Mouse (Mus musculus) CD4-positive, CD25-positive, alpha-beta regulatory T cell, adult 4 months (primary cell): ENCODE results near the gene 9530003J23Rik. TPM values are rescaled to one million over a fixed set of nuclear protein-coding genes. Genes with fewer than 3 reads are reported as not detected.
"Not testable (repeated sequence)": the region's sequence is repeated elsewhere in the genome, so short reads cannot be mapped to it uniquely, and the experiment has no call there.

Experiments
- ATAC-seq: one replicate; pipeline ENCODE4 v1.8.0; 2017
- polyA plus RNA-seq, 2 experiments: library from polyadenylated mRNA; unstranded; fragments of 100-300 nt; shearing (Covaris generic); gene quantifications; one replicate each; pipeline ENCODE4 v1.2.1; 2017

9530003J23Rik gene
- polyA plus RNA-seq, 2 experiments from 2014 or later: not detected

GRCm38 (mm10) chr10:117224102-117224990, 14.2 kb downstream of the 9530003J23Rik start, which contains the start of gene Yeats4:
TSS of gene Yeats4 (minus strand) at chr10:117224507.
- ATAC-seq: peak; percentile 95

DNA sequence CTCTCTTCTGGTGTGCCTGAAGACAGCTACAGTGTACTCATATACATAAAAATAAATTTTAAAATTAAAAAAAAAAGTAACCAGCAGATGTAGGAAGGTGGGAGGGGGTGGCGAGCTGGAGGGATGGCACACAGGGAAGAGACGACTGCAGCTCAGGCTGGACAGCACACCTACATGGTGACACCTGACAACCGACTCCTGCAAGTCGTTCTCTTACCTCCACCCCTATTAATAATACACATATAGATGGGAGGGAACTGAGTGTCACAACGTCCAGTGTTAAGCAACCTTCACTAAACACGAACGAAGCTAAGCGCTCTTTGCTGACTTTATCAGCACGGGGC, 14.8 kb downstream of the 9530003J23Rik start:
- ATAC-seq: no peak

- no peak for ATAC-seq
Observed at GRCm38 (mm10) chr10:117222821-117223220, 15.7 kb downstream of the 9530003J23Rik start.

- ATAC-seq: no peak
Observed at GRCm38 (mm10) chr10:117218351-117218750, 20.2 kb downstream of the 9530003J23Rik start.

- ATAC-seq: no peak
Observed at GRCm38 (mm10) chr10:117217246-117217840, 21.2 kb downstream of the 9530003J23Rik start.

- peak; percentile 71 for ATAC-seq
Observed at GRCm38 (mm10) chr10:117216793-117217192, 21.7 kb downstream of the 9530003J23Rik start.

- ATAC-seq: peak; percentile 33
Observed at GRCm38 (mm10) chr10:117216132-117216495, 22.4 kb downstream of the 9530003J23Rik start.

GRCm38 (mm10) chr10:117215409-117216131, 22.9 kb downstream of the 9530003J23Rik start:
- ATAC-seq: peak; percentile 72

- no peak for ATAC-seq
Observed at GRCm38 (mm10) chr10:117211023-117211422, 27.5 kb downstream of the 9530003J23Rik start.

DNA sequence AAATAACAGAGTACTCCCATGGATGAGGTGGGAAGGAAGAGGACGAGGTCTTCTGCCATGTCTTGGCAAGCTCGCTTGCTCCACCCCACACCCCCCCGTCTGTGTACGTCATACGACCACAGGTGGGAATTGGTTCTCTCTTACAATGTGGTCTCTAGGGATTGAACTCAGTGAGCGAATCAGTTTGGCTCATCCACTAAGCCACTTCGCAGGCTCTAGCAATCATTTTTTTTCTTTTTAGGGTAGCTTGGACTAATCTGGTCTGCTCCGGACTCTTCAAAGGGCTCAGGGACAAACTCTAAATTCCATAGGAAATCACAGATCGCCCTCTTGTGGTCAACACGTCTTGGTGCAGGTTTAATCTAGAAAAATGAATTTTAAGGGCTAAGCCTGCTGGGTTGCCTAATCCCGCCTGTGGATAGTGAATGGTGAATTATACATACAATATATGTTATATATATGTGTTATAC, 29.0 kb downstream of the 9530003J23Rik start:
- ATAC-seq: peak; percentile 84

- not testable (repeated sequence) for ATAC-seq
Observed at GRCm38 (mm10) chr10:117208787-117209186, 29.7 kb downstream of the 9530003J23Rik start.

- ATAC-seq: no peak
Observed at GRCm38 (mm10) chr10:117208221-117208620, 30.3 kb downstream of the 9530003J23Rik start.

DNA sequence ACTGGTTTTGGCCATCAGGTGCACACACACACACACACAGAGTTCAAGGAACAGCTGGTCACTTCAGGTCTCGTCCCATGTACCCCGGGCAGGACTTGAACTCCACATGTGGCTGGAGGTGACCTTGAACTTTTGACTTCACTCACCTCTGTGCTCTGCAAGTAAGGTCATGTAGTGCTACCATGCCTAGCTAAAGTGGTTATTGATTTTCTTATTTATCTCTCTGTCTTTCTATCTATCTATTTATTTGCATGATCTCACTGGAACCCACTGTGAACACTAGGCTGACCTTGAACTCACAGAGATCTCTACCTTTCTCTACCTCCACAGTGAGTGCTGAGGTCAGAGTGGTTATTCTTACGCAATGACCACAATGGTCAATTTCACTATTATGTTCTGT, 32.4 kb downstream of the 9530003J23Rik start:
- ATAC-seq: no peak

DNA sequence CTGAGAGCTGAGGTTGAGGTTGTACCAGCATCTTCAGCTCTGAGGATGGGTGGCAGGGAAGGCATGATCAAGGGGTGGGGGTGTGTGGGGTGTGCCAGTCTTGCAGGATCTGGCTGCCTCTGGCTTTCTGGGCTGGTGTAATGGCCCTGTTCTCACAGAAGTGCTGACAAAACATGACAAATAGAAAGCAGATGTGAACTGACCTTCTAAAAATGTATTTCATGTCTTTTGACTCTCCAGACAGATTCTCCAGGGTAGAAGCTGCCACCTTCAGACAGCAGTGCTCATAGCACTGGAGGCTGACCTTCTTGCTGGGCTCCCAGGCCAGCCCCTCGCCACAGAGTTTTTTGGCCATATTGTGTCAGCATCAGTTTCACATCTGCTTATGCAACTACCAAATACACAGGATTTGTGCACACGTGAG, 34.9 kb downstream of the 9530003J23Rik start:
- ATAC-seq: no peak

DNA sequence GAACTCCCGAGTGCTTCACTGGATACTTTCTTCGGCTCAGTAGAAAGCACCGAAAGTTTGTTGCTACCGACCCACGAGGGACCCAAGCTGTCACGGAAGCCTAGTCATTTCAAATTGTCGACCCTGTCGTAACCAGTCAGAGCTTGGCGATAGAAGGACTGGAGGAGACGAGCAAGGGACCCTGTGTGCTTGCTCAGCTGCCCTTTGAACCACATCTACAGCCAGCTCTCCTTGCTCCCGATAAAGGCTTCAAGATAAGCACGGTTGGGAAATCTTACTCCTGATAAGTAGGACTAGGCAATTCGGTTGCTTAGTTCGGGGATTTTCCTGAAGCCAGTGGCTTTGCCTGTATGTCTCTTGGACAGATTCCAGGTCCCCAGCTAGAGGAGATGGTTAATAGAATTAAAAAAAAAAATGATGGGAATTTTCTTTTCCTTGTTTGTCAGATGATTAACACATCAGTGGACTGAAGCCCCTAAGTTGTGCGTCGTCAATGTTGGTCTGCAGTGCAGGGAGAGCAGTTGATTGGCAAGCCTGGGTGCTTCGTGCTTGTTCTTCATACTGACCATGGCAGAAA, 35.4 kb downstream of the 9530003J23Rik start:
- ATAC-seq: no peak

DNA sequence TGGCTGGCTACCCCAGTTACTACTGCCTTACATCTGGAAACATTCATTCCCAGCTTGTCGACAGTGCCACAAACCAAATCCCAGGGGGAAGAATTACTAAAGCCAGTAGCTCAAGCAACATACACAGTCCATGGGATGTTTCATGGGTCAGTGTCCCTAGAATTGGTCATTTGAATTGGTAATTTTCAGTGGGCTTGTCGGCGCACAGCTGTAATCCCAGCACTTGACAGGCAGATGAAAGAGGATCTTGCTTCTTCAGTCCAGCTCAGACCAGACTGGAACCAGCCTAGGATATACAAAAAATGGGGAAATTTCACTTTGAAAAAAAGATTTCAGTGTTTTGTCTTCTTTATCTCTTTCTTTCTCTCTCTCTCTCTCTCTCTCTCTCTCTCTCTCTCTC, 38.8 kb downstream of the 9530003J23Rik start:
- no peak for ATAC-seq

DNA sequence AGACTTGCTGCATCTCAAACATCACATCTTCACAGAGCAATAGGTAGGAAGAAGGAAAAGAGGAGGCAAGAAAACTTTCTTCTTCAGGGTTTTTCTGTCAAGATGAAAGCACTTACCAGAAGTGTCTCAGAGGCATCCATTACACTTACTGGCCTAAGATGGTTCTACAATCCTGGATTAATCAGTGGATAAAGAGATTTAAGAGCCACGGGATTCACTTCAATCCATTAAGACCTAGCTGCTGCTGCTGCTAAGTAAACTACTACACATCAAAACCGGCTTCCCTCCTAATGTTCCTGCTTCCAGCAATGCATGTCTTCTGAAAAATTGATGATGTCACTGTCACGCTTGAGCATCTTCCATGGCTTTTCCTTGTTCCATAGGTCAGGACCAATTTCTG, 41.8 kb downstream of the 9530003J23Rik start:
- no peak for ATAC-seq

DNA sequence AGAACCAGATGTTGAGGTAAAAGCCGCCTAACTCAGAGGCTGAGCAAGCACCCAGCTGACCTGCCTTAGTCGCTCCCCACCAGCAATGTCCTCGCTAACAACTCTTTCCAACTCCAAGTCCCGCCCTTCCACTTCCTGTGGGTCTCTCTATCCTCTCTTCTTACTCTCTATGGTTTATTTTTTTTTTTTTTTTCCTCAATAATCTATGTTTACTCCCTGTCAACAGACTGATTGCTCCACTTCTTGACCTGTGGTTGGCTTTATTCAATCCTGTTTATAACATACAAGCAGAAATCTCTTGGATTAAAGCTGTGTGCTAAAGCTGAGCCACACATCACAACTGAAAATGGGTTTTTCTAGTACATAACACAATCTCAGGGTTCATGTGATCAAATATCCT, 42.8 kb downstream of the 9530003J23Rik start:
- no peak for ATAC-seq

DNA sequence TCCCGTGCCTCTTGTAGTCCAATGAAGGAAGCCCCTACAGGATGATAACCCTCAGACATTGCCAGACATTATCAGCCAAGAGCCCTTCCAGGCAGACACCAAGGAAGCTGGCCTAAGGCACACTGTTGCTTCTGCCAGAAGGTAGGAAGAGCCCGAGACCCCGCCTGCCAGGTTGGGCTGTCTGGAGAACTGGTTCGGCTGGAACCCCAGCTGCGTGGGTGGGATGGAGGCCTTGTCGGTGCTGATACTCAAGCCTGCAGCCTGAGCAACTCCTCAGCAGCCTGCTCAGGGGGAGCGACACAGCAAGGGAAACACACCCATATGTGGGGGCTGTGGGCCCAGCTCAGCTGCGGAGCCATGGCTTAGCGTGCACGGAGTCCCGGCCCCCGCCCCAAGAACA, 43.5 kb downstream of the 9530003J23Rik start:
- no peak for ATAC-seq

DNA sequence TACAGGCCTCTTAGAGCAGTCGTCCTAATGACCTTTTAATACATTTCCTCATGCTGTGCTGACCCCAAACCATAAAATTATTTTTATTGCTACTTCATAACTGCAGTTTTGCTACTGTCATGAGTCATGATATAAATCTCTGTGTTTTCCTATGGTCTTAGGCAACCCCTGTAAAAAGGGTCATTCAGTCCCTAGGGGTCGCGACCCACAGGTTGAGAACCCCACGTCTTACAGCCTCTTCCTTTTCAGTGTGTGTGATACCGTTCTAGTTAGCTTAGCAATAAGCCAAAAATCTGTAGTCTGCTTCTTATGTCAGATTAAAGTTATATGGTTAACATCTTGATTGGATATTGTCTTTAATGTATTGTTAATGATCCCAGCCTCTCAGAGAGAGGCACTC, 45.1 kb downstream of the 9530003J23Rik start:
- ATAC-seq: no peak

- ATAC-seq: no peak
Observed at GRCm38 (mm10) chr10:117185399-117186089, 53.0 kb downstream of the 9530003J23Rik start.
